Mouse (Mus musculus): ENCODE results near the gene Trim38.

Trim38 gene

GRCm38 (mm10) chr13:23761871-23762821 is 7.6 kb upstream of the Trim38 start, which contains the start of gene Hist1h3a:
Gene Hist1h3a, minus strand, starts transcription at chr13:23762386.
- peak; percentile 26 for DNase-seq

- DNase-seq = no peak
Observed at GRCm38 (mm10) chr13:23763242-23763585, 6.5 kb upstream of the Trim38 start.

DNA sequence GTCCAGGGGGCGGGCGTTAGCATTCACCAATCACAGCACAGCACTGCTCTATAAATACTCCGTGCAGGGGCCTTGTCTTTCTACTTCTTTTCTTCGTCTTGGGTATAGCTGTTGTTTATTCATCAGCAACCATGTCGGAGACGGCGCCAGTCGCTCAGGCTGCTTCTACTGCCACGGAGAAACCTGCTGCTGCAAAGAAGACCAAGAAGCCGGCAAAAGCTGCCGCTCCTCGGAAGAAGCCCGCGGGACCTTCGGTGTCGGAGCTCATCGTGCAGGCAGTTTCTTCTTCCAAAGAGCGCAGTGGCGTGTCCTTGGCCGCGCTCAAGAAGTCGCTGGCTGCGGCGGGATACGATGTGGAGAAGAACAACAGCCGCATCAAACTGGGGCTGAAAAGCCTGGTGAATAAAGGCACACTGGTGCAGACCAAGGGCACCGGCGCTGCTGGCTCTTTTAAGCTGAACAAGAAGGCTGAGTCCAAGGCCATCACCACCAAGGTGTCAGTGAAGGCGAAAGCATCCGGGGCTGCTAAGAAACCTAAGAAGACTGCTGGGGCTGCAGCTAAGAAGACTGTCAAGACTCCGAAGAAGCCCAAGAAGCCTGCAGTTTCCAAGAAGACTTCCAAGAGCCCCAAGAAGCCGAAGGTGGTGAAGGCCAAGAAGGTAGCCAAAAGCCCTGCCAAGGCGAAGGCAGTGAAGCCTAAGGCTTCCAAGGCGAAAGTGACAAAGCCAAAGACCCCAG is 6.0 kb upstream of the Trim38 start, which contains the start of gene Hist1h1a:
Gene Hist1h1a (plus strand): TSS at position 81 of the 738 bp plus-strand sequence.
- DNase-seq = peak; percentile 70

DNA sequence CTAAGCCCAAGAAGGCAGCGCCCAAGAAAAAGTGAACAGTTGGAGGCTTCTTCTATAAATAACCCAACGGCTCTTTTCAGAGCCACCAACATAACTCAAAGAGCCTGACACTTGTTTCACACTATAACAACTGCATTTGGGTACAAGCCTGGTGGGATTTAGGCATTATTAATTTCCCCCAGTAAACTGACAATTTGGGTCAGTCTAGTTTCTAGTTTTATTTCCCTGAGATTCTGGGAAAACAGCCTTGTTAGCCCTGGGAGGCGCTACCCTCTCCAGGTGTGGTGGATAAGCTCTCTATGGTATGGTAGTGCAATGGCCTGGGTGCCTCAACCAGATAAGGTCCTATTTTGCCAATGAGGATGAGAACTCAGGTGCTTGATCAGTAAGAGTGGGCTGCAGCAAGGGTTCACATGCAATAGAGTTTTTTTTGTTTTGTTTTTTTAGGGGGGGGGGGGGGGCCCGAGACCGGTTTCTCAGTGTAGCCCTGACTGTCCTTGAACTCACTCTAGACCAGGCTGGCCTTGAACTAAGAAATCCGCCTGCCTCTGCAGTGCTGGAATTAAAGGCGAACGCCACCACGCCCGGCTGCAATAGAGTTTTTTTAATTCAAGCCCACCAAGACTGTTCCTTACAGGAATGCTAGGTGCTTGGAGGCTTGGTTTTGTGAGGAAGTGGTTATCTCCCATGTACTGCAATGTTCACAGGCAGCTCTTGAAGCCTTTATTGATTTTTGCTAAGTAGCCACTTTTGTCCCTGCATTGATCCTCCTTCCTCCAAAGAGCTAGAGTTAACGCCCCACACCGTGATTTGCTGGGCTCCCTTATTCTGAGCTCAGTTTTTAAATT is 5.2 kb upstream of the Trim38 start:
- DNase-seq = no peak

GRCm38 (mm10) chr13:23765172-23765513 is 4.6 kb upstream of the Trim38 start:
- DNase-seq = no peak

DNA sequence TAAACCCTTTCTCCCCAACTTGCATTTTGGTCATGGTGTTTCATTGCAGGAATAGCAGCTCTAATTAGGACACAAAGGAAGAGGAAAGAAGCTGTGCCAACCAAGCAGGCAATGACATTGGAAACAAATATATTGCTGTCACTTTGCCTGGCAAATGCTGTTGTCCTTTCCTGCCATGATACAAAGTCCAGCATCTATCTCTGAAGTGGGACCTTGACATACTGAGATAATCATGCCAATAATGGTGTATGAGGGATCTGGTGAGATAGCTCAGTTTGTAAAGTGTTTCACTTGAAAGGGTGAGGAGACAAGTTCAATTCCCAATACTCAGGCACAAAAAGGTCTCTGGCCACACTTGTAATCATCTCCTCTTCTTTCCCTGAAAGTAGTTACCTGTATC is 2.9 kb upstream of the Trim38 start:
- DNase-seq = no peak

DNA sequence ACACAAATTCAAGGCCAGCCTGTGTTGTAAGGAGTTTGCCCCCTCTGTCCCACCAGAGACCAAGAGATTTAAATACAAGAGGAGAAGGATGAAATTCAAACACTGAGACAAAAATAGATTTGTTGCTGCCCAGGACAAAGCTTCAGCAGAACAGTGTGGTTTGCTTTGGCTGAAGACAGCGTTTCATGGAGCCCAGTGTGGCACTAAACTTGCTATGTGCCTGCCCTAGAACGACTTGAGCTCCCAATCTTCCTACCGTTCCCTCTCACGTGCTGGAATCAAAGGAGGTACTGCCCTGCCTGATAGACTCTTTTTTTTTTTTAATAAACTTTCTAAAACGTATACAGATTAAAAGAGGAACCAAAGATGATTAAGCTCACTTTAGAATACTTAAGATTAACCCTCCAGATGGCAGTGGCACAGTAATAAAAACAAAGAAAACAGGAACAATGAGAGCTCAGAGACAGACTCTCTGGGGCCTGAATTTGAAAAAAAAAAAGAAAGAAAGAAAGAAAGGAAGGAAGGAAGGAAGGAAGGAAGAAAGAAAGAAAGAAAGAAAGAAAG is 797 bp upstream of the Trim38 start:
- no peak for DNase-seq

DNA sequence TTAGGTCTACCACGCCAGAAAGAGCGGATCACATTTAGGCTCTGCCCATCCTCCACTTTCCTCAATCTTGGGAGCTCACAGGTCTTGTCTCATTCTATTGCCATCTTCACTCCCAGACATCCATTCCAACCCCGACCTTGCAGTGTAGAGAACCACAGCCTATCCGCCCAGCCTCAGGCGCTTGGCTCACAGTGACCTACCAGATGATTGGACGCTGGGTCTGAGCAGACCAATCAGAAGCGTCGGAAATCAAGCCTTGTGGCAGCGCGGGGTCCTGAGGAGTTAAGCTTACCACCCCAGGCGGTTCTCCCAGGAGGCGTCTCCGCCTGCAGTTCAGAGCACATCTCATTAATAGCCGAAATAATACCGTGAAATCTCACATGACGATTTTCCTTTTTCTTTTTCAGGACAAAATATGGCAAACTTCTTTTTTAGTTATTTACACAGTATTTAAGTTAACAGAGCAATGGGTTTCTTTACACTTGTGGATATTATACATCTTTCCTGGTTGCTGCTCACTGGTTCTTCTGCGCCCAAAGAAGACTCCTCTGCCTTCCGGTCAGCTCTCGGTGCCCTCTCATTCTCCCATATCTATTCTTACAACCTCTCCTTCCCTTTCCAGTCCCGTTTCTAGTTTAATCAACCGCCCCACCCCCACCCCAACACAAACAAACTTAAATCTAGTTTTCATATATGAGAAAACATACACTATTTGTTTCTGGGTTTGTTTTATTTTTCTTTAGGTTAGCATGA is 3.0 kb downstream of the Trim38 start:
- DNase-seq = peak; percentile 55

- no peak for DNase-seq
Observed at GRCm38 (mm10) chr13:23778339-23778738, 8.6 kb downstream of the Trim38 start.

- DNase-seq = no peak
Observed at GRCm38 (mm10) chr13:23779025-23779424, 9.3 kb downstream of the Trim38 start.

DNA sequence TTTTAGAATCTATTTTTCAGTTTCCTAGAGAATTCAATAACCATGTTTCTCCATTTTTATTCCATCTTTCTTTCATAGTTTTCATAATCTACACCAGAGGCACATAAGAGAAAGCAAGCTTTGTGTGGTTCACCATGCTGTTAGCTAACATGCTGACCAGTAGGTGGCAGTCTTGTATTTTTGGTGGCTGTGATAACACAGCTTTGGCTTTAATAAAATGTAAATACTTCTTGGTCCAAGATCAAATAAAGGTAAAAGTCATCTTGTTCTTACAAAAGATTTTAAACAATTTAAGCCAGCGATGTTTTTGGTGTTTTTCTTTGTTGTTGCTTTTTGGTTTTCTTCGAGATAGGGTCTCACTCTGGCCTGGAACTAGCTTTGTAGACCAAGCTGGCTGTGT is 22.8 kb downstream of the Trim38 start:
- DNase-seq = peak; percentile 51

- no peak for DNase-seq
Observed at GRCm38 (mm10) chr13:23799405-23799804, 29.7 kb downstream of the Trim38 start.

GRCm38 (mm10) chr13:23804532-23804931 is 34.8 kb downstream of the Trim38 start:
- no peak for DNase-seq

DNA sequence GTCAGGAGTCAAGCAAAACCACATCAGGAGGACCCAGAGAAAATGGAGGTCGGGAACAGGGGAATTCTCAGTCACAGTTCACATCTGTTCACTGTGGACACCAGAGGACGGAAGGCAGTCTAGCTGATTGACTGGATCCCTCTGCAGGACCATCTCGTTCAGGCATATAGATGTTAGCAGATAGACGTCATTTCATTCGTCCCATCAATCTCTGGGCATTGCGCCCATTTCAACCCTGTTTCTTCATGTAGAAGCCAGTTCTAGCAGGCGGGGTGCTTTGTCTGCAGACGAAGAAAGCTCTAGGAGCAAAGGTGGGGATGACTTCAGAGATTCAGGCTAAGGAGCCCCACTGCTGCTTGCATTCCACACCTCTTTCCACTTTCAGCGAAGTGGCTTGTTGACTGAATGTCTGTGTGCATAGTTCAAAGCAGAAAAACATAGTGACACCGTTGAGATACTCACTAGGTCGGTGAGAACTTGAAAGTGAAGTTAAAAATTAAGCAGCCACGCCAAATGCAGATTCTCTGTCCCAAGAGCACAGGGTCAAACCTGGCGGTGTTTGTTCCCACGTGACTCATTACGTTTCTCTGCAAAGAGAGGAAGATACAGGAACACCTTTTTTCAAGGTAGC is 36.8 kb downstream of the Trim38 start, which contains the start of gene Slc17a2:
Gene Slc17a2 (plus strand): TSS at position 572 of the 631 bp plus-strand sequence.
- DNase-seq = no peak

- no peak for DNase-seq
Observed at GRCm38 (mm10) chr13:23816148-23816547, 46.4 kb downstream of the Trim38 start.

- DNase-seq = no peak
Observed at GRCm38 (mm10) chr13:23820179-23820940, 50.6 kb downstream of the Trim38 start.

DNA sequence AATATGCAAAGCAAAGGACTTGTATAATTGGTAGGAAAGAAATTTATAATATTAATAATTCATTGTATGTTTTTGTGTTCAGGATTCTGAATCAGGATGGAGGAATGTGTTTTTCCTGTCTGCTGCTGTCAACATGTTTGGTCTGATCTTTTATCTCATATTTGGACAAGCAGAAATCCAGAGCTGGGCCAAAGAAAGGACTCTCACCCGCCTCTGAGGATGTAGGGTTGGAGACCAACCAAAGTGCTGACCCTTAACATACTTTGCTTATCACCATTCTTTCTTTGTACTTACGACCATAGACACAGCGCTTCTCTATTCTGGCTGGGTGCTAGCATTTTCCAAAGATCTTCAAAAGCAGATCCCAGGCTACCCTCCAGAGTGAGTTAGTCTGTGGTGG is 52.5 kb downstream of the Trim38 start:
- DNase-seq = no peak

GRCm38 (mm10) chr13:23826606-23827005 is 56.9 kb downstream of the Trim38 start:
- DNase-seq = no peak

DNA sequence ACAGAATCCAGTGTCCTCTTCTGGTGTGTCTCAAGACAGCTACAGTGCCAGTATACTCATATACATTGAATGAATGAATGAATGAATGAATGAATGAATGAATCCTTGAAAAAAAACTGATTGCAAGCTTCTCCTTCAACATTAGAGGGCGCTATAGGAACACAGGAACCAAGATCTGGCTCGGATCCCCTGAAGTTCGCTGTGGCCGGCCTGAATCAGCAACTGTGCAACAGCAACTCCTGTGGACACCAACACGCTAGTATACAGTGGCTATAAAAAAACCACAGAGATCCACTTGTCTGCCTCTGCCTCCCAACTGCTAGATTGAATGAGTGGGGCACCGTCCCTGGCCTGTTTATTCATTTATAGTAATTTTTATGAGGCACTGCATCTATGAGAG is 63.3 kb downstream of the Trim38 start:
- peak; percentile 41 for DNase-seq

DNA sequence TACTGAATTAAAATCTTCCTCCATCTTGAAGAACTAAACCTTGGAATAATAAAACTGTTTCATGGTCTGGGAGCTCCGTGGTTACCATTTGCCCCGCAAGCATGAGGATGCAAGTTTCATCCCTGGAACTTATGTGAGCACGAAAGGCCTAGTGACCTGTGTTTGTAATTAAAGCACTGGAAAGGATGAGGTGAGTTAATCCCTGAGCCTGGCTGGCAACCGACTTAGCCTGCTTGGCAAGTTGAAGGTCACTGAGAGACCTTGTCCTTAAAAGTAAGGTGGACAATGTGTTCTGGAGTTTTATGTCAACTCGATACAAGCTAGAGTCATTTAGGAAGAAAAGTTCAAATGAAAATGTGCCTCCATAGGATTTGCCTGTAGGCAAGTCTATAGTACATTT is 65.1 kb downstream of the Trim38 start:
- no peak for DNase-seq

DNA sequence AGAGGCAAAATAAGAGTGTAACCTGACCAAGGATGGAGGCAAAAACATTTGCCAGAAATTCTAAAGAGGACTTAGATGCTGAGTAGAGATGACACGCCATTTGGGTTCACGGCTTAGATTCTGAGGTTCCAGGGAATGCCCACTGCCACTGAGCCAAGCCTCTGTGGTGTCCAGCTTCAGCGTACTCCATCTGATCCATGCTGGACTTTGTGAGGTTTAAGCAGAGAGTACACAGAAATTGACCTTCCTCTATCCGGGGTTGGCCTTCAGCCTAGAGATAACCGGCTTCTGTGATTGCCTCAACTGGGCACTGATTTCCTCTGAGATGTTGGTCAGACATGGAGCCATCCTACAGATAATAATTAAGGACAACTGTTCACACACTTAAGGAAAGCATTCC is 66.9 kb downstream of the Trim38 start:
- DNase-seq = no peak
